28 mouse cellular contexts compared by ENCODE assay signal in the genomic region with DNA sequence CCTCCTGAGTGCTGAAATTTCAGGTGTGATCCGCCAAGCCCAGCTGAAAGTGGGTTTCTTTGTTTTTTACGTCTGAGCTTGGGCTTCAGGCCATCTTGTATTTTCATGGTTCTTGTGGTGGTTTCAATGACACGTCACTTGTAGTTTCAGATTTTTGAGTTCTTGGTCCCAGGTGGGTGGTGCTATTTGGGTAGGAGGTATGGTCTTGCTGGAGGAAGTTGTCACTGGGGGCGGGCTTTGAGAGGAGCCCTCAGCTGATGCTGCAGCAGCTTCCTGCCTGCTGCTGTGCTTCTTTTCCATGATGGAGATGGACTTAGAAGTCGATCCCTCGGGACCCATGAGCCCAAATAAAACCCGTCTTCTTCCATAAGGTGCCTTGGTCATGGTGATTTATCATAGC. TPM values are rescaled to one million over a fixed set of nuclear protein-coding genes. Genes with fewer than 3 reads are reported as not detected.
DNase-seq lines count a peak whose midpoint lies in the region; ATAC-seq and TF ChIP-seq lines count a peak whose summit lies in the region.
"Had no signal": no experiment of that assay in that cellular context is flagged by ENCODE, and none has a peak within 500 bp of the region (broad histone marks: within the 10 kb centered on the region; RNA-seq: fewer than 3 reads in every experiment).

No protein-coding gene starts in this region.

- peaks cover 20% of the 10 kb centered on the region for H3K4me1 ChIP-seq in stomach, embryonic 15.5 days
- peaks cover 3% of the 10 kb centered on the region; the same call in 1 of the 2 replicates for H3K4me1 ChIP-seq in stomach, postnatal 0 days (replicated peaks; ENCODE audit: control insufficient read depth, insufficient read depth)
- H3K4me1 ChIP-seq in liver, embryonic 16.5 days (ENCODE audit: control insufficient read depth, low read depth, low read length) = peaks cover 21% of the 10 kb centered on the region
- H3K4me1 ChIP-seq: forebrain, embryonic 13.5 days; limb, embryonic 12.5 days; midbrain, embryonic 12.5 days; neural tube, embryonic 12.5 days had no signal

- H3K27ac ChIP-seq in stomach, embryonic 15.5 days = peak overlapping the region; percentile 59; the same call in 1 of the 2 replicates
- no peak overlapping the region for H3K27ac ChIP-seq in stomach, postnatal 0 days (replicated peaks)
- H3K27ac ChIP-seq in liver, embryonic 16.5 days (ENCODE audit: low read length) = peak overlapping the region; percentile 75
- H3K27ac ChIP-seq: embryonic facial prominence, embryonic 13.5 days; forebrain, embryonic 13.5 days; gastrocnemius, adult 2 months; heart, embryonic 15.5 days; hindbrain, embryonic 14.5 days; layer of hippocampus, adult 2 months; limb, embryonic 12.5 days; midbrain, embryonic 12.5 days; neural tube, embryonic 12.5 days had no signal

- no peak for TF ChIP-seq EP300 in stomach, postnatal 0 days (optimal IDR thresholded peaks at IDR 0.05)

- 91% methylated on average over 7 of the region's 7 CpGs for WGBS in stomach, embryonic 15.5 days
- WGBS in stomach, postnatal 0 days = 93% methylated on average over 7 of the region's 7 CpGs
- 75% methylated on average over 7 of the region's 7 CpGs for WGBS in liver, embryonic 16.5 days (ENCODE audit: insufficient replicate concordance)

- H3K27me3 ChIP-seq in stomach, embryonic 15.5 days (replicated peaks) = no peaks in the 10 kb centered on the region
- H3K27me3 ChIP-seq in stomach, postnatal 0 days (ENCODE audit: control insufficient read depth, insufficient read depth, low read length) = no peaks in the 10 kb centered on the region
- no peaks in the 10 kb centered on the region for H3K27me3 ChIP-seq in liver, embryonic 16.5 days (ENCODE audit: control insufficient read depth, insufficient read depth, low read depth, low read length)
- H3K27me3 ChIP-seq: embryonic facial prominence, embryonic 13.5 days; forebrain, embryonic 13.5 days; heart, embryonic 15.5 days; limb, embryonic 12.5 days; midbrain, embryonic 12.5 days; neural tube, embryonic 12.5 days had no signal

- ATAC-seq in stomach, embryonic 15.5 days (ENCODE audit: insufficient read depth, low FRiP score, low read depth) = no peak
- ATAC-seq in stomach, postnatal 0 days (ENCODE audit: low FRiP score, low TSS enrichment) = no peak
- ATAC-seq in erythroid progenitor cell, adult 5-6 weeks (replicated peaks; ENCODE audit: low FRiP score, poor library complexity, severe bottlenecking) = 0 out of 2 replicates have a peak, but pooled peaks have one; percentile 41
- no peak for ATAC-seq in liver, embryonic 16.5 days (ENCODE audit: low read depth)
- ATAC-seq: forebrain, embryonic 13.5 days had no signal

- no peak overlapping the region for H3K4me3 ChIP-seq in stomach, embryonic 15.5 days (replicated peaks)
- no peak overlapping the region for H3K4me3 ChIP-seq in stomach, postnatal 0 days (ENCODE audit: low read depth, low read length)
- no peak overlapping the region for H3K4me3 ChIP-seq in liver, embryonic 16.5 days (ENCODE audit: low read depth, low read length)
- H3K4me3 ChIP-seq: embryonic facial prominence, embryonic 13.5 days; erythroblast, embryonic 14.5 days; forebrain, embryonic 13.5 days; gastrocnemius, adult 2 months; heart, embryonic 15.5 days; layer of hippocampus, adult 2 months; limb, embryonic 12.5 days; midbrain, embryonic 12.5 days; neural tube, embryonic 12.5 days had no signal

- H3K4me2 ChIP-seq in stomach, embryonic 15.5 days = no peak overlapping the region
- H3K4me2 ChIP-seq in stomach, postnatal 0 days (replicated peaks; ENCODE audit: low read depth) = no peak overlapping the region
- no peak overlapping the region for H3K4me2 ChIP-seq in liver, embryonic 16.5 days (ENCODE audit: low read depth, low read length)
- H3K4me2 ChIP-seq: embryonic facial prominence, embryonic 13.5 days; forebrain, embryonic 13.5 days; heart, embryonic 15.5 days; hindbrain, embryonic 14.5 days; limb, embryonic 12.5 days; midbrain, embryonic 12.5 days; neural tube, embryonic 12.5 days had no signal

- no peak overlapping the region for H3K9ac ChIP-seq in stomach, embryonic 15.5 days
- no peak overlapping the region for H3K9ac ChIP-seq in stomach, postnatal 0 days (ENCODE audit: low read length)
- no peak overlapping the region for H3K9ac ChIP-seq in liver, embryonic 16.5 days (ENCODE audit: low read depth, low read length)
- H3K9ac ChIP-seq: embryonic facial prominence, embryonic 13.5 days; forebrain, embryonic 13.5 days; heart, embryonic 15.5 days; hindbrain, embryonic 14.5 days; limb, embryonic 12.5 days; midbrain, embryonic 12.5 days; neural tube, embryonic 12.5 days had no signal

- no peak for TF ChIP-seq CTCF in stomach, postnatal 0 days (IDR thresholded peaks at IDR 0.05; ENCODE audit: low read depth)

- DNase-seq in stomach, postnatal 0 days (ENCODE audit: low spot score) = no peak
- DNase-seq in thymus, adult 18-20 months = no peak
- no peak for DNase-seq in cerebellum, postnatal 36 days
- no peak for DNase-seq in frontal cortex, postnatal 25 days (ENCODE audit: low spot score in 2 of 2)
- DNase-seq: adrenal gland, adult 2 months; cerebellum, adult 11-12 months; cerebellum, postnatal 10 days; gastrocnemius, adult 2 months; heart, postnatal 4 days; kidney, adult 9 months; kidney, postnatal 14 days; lung, adult 2 months; lung, postnatal 14 days; retina, postnatal 1 day; right cerebral cortex, postnatal 25 days; thymus, postnatal 25 days had no signal

- no peaks in the 10 kb centered on the region for H3K36me3 ChIP-seq in stomach, embryonic 15.5 days
- H3K36me3 ChIP-seq in stomach, postnatal 0 days (ENCODE audit: control insufficient read depth, insufficient read depth, low read length) = no peaks in the 10 kb centered on the region
- H3K36me3 ChIP-seq in liver, embryonic 16.5 days (ENCODE audit: control insufficient read depth, insufficient read depth) = no peaks in the 10 kb centered on the region
- H3K36me3 ChIP-seq: embryonic facial prominence, embryonic 13.5 days; heart, embryonic 15.5 days; limb, embryonic 12.5 days; midbrain, embryonic 12.5 days; neural tube, embryonic 12.5 days had no signal

- no peaks in the 10 kb centered on the region for H3K9me3 ChIP-seq in stomach, embryonic 15.5 days
- H3K9me3 ChIP-seq in stomach, postnatal 0 days (ENCODE audit: control insufficient read depth, low read length) = no peaks in the 10 kb centered on the region
- H3K9me3 ChIP-seq in liver, embryonic 16.5 days (replicated peaks; ENCODE audit: control insufficient read depth, low read length) = no peaks in the 10 kb centered on the region
- H3K9me3 ChIP-seq: embryonic facial prominence, embryonic 13.5 days; forebrain, embryonic 13.5 days; heart, embryonic 15.5 days; limb, embryonic 12.5 days; midbrain, embryonic 12.5 days; neural tube, embryonic 12.5 days had no signal

RNA-seq across cellular contexts. Expression of a gene that starts 22.0 kb away (rescaled TPM):
- 25.6 and 27.4 TPM in 2 replicates for polyA plus RNA-seq in stomach, embryonic 15.5 days (2015; fragmentation: Nextera tagmentation; extraction: Ambion mirVana)
- polyA plus RNA-seq in stomach, postnatal 0 days (2015; fragmentation: Nextera tagmentation; extraction: Ambion mirVana) = 11.6 and 12.8 TPM in 2 replicates
- total RNA-seq in erythroid progenitor cell, adult 5-6 weeks (2015; ENCODE audit: low replicate concordance) = 32.4 and 35.6 TPM in 2 replicates
- 25.1 and 33.9 TPM in 2 replicates for total RNA-seq in erythroid progenitor cell, adult 5-6 weeks (2017; ENCODE audit: low replicate concordance)
- 14.2 and 14.9 TPM in 2 replicates for polyA plus RNA-seq in liver, embryonic 16.5 days (2015; fragmentation: Nextera tagmentation; extraction: Ambion mirVana)
